Mouse (Mus musculus): Measurements from ENCODE around the gene Cyp2ab1. TPM values are rescaled to one million over a fixed set of nuclear protein-coding genes. Genes with fewer than 3 reads are reported as not detected.
A peak's percentile ranks its signal among the peaks of the same experiment; 100 is the strongest.

The Cyp2ab1 gene
- polyA plus RNA-seq, 1 experiment from 2014 or later = not detected

DNA sequence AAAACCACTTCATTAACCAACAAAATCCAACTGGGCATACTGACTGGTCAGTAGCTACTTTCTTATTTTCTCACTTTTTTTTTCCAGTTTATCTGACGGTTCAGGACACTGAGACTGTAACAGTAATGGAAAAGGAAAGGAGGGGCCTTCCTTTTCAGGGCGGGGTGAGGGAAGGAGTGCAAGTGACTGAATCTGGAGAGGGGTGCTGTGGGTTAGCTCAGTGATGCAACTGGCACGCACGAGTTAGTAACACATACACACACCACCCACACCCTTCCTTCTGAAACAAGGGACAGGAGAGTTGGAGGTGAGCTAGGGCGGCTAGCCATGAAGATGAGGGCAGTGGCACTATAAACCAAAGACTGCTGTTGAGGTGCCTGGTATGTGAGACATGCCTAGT is 1.3 kb downstream of the Cyp2ab1 start:
- peaks cover 12% of the 10 kb centered on the region for H3K36me3 ChIP-seq
- H3K4me3 ChIP-seq = no peak overlapping the region
- WGBS = 84% methylated on average over 5 of the region's 5 CpGs
- no peak for ATAC-seq (ENCODE audit: low FRiP score, low read depth)
- no peaks in the 10 kb centered on the region for H3K4me1 ChIP-seq (replicated peaks)
- no peaks in the 10 kb centered on the region for H3K27me3 ChIP-seq
- H3K4me2 ChIP-seq = no peak overlapping the region
- no peaks in the 10 kb centered on the region for H3K9me3 ChIP-seq
- no peak overlapping the region for H3K27ac ChIP-seq (replicated peaks)
- H3K9ac ChIP-seq = no peak overlapping the region

- Histone ChIP-seq H3K9me3 (no peaks in the 10 kb centered on the region), H3K4me2 (no peak overlapping the region), H3K9ac (no peak overlapping the region), H3K4me1 (replicated peaks) (no peaks in the 10 kb centered on the region), H3K4me3 (no peak overlapping the region), H3K27ac (replicated peaks) (no peak overlapping the region), H3K36me3 (no peaks in the 10 kb centered on the region), H3K27me3 (no peaks in the 10 kb centered on the region)
- 92% methylated on average over 4 of the region's 4 CpGs for WGBS
- no peak for ATAC-seq (ENCODE audit: low FRiP score, low read depth)
These were observed 2.9 kb downstream of the Cyp2ab1 start for GRCm38 (mm10) chr16:20322274-20322673.

DNA sequence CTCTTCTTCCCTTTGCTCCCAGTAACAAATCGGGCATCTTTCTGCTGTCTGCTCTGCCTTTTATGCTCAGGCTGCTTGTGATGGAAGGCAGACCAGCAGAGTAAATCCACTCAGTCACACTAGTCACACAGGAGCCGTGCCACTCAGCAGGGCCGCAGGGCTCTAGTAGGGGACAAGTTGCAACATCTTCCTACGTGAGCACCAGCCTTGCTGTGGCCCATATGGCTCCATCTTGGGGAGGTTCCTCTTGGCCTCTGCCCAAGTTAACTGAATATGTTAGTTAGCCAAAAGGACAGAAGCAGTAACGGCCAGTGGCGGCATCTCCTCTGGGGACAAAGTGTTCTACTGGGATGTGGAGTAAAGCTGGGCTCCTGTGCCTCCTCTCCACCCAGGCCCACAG is 8.4 kb downstream of the Cyp2ab1 start:
- Histone ChIP-seq H3K4me3 (no peak overlapping the region), H3K36me3 (no peaks in the 10 kb centered on the region), H3K4me2 (no peak overlapping the region), H3K27ac (replicated peaks) (no peak overlapping the region), H3K9ac (no peak overlapping the region), H3K9me3 (no peaks in the 10 kb centered on the region), H3K4me1 (replicated peaks) (no peaks in the 10 kb centered on the region), H3K27me3 (no peaks in the 10 kb centered on the region)
- ATAC-seq (ENCODE audit: low FRiP score, low read depth) = no peak
- WGBS = 85% methylated on average over 6 of the region's 6 CpGs

DNA sequence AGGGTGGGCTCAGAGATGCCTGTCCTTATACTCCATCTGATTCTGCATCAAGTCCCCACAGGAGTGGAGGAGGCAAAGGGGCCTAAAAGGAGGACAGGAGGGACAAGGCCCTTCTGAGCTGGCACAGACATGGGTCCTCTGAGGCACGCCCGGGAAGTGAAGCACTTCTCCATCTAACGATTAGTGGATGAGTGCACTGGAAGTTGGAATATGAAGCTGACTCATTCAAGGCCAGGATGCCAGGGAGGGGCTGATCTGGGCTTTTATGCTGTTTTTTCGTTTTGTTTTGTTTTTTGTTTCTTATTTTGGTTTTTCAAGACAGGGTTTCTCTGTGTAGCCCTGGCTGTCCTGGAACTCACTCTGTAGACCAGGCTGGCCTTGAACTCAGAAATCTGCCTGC is 9.9 kb downstream of the Cyp2ab1 start:
- ATAC-seq (ENCODE audit: low FRiP score, low read depth) = no peak
- Histone ChIP-seq H3K4me3 (no peak overlapping the region), H3K9me3 (no peaks in the 10 kb centered on the region), H3K4me2 (no peak overlapping the region), H3K9ac (no peak overlapping the region), H3K36me3 (no peaks in the 10 kb centered on the region), H3K27me3 (no peaks in the 10 kb centered on the region), H3K27ac (replicated peaks) (no peak overlapping the region), H3K4me1 (replicated peaks) (no peaks in the 10 kb centered on the region)
- 92% methylated on average over 4 of the region's 4 CpGs for WGBS

GRCm38 (mm10) chr16:20312272-20312671 is 12.9 kb downstream of the Cyp2ab1 start:
- no peaks in the 10 kb centered on the region for H3K27me3 ChIP-seq
- H3K36me3 ChIP-seq = no peaks in the 10 kb centered on the region
- no peaks in the 10 kb centered on the region for H3K9me3 ChIP-seq
- H3K4me3 ChIP-seq = no peak overlapping the region
- H3K4me2 ChIP-seq = no peak overlapping the region
- H3K4me1 ChIP-seq (replicated peaks) = no peaks in the 10 kb centered on the region
- no peak overlapping the region for H3K27ac ChIP-seq (replicated peaks)
- no peak overlapping the region for H3K9ac ChIP-seq
- 77% methylated on average over 14 of the region's 14 CpGs for WGBS
- no peak for ATAC-seq (ENCODE audit: low FRiP score, low read depth)

DNA sequence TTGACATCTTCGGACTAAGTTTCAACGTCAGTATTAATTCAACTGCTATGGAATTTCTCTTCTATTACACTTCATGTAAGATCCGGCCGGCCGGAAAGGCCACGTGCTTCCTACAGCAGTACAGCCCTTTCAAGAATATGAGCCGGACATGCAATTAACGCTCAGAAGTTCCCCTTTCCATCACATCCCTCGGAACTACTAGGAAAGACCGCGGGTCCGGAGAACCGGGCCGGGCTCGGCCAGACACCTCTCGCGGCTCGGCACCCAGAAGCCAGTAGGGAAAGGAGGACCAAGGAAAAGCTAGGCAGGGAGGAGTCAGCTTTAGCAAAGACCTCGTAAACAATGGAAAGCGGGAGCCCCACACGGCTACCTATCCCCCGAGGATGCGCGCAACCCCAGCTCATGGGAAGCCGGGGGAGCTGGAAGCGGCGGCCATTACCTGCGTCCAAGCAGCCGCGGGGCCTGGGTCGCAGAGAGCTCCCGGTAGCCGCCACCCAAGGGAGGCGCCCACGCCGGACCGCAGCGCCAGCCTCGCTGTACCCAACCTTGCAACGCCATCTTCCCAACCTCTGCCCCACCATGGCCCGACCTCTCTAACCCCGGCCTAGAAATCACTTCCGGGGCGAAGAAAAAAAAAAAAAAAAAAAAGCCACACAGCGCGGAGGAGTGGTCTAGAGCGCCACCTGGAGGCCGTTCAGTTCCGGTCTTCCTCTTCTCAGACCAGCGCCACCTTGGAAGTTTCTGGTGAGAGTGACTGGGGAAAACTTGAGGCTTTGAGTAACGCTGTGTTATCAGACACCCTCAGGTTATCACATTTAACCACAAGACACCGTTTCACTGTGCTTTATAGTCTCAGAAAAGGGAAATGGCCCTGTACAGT is 23.2 kb downstream of the Cyp2ab1 start, which contains the start of gene Parl:
TSS of gene Parl (minus strand) at position 618 of the 880 bp plus-strand sequence.
- H3K4me1 ChIP-seq (replicated peaks) = peaks cover 22% of the 10 kb centered on the region
- H3K9me3 ChIP-seq = no peaks in the 10 kb centered on the region
- H3K4me3 ChIP-seq = peak within 1 kb of the TSS; percentile 97
- no peaks in the 10 kb centered on the region for H3K27me3 ChIP-seq
- peak within 1 kb of the TSS; percentile 76 for H3K27ac ChIP-seq (replicated peaks)
- peaks cover 6% of the 10 kb centered on the region for H3K36me3 ChIP-seq
- H3K9ac ChIP-seq = peak within 1 kb of the TSS; percentile 85
- peak within 1 kb of the TSS; percentile 73 for H3K4me2 ChIP-seq
- under 1% methylated on average over 52 of the region's 52 CpGs for WGBS
- peak; percentile 94 for ATAC-seq (ENCODE audit: low FRiP score, low read depth)

- Histone ChIP-seq H3K4me1 (replicated peaks) (peaks cover 22% of the 10 kb centered on the region), H3K4me2 (no peak overlapping the region), H3K9me3 (no peaks in the 10 kb centered on the region), H3K27ac (replicated peaks) (no peak overlapping the region), H3K36me3 (peaks cover 20% of the 10 kb centered on the region), H3K4me3 (no peak overlapping the region), H3K27me3 (no peaks in the 10 kb centered on the region), H3K9ac (no peak overlapping the region)
- ATAC-seq (ENCODE audit: low FRiP score, low read depth) = no peak
- WGBS = 95% methylated on average over 2 of the region's 2 CpGs
These were observed 25.1 kb downstream of the Cyp2ab1 start for GRCm38 (mm10) chr16:20300076-20300475.

- no peak overlapping the region for H3K4me3 ChIP-seq
- no peaks in the 10 kb centered on the region for H3K9me3 ChIP-seq
- H3K27me3 ChIP-seq = no peaks in the 10 kb centered on the region
- H3K4me1 ChIP-seq (replicated peaks) = no peaks in the 10 kb centered on the region
- H3K36me3 ChIP-seq = peaks cover 63% of the 10 kb centered on the region
- 85% methylated on average over 4 of the region's 4 CpGs for WGBS
- H3K9ac ChIP-seq = no peak overlapping the region
- no peak for ATAC-seq (ENCODE audit: low FRiP score, low read depth)
- H3K27ac ChIP-seq (replicated peaks) = no peak overlapping the region
- no peak overlapping the region for H3K4me2 ChIP-seq
These were observed 45.0 kb downstream of the Cyp2ab1 start for GRCm38 (mm10) chr16:20280238-20280637.

- H3K9me3 ChIP-seq = no peaks in the 10 kb centered on the region
- 95% methylated on average over 5 of the region's 5 CpGs for WGBS
- no peaks in the 10 kb centered on the region for H3K4me1 ChIP-seq (replicated peaks)
- H3K9ac ChIP-seq = no peak overlapping the region
- H3K27ac ChIP-seq (replicated peaks) = no peak overlapping the region
- H3K4me2 ChIP-seq = no peak overlapping the region
- no peaks in the 10 kb centered on the region for H3K27me3 ChIP-seq
- ATAC-seq (ENCODE audit: low FRiP score, low read depth) = no peak
- H3K4me3 ChIP-seq = no peak overlapping the region
- H3K36me3 ChIP-seq = peaks cover 57% of the 10 kb centered on the region
These were observed 45.8 kb downstream of the Cyp2ab1 start for GRCm38 (mm10) chr16:20279395-20279794.

- ATAC-seq (ENCODE audit: low FRiP score, low read depth) = no peak
- Histone ChIP-seq H3K9ac (no peak overlapping the region), H3K36me3 (peaks cover 2% of the 10 kb centered on the region; the same call in 1 of the 2 replicates), H3K4me2 (no peak overlapping the region), H3K27ac (replicated peaks) (no peak overlapping the region), H3K27me3 (no peaks in the 10 kb centered on the region), H3K4me1 (replicated peaks) (no peaks in the 10 kb centered on the region), H3K4me3 (no peak overlapping the region), H3K9me3 (no peaks in the 10 kb centered on the region)
- 43% methylated on average over 3 of the region's 3 CpGs for WGBS
These were observed 52.2 kb downstream of the Cyp2ab1 start for GRCm38 (mm10) chr16:20272994-20273393.

GRCm38 (mm10) chr16:20271339-20271738 is 53.9 kb downstream of the Cyp2ab1 start:
- no peak overlapping the region for H3K9ac ChIP-seq
- H3K27ac ChIP-seq (replicated peaks) = no peak overlapping the region
- H3K27me3 ChIP-seq = no peaks in the 10 kb centered on the region
- H3K4me1 ChIP-seq (replicated peaks) = no peaks in the 10 kb centered on the region
- H3K4me3 ChIP-seq = no peak overlapping the region
- no peaks in the 10 kb centered on the region for H3K9me3 ChIP-seq
- H3K36me3 ChIP-seq = no peaks in the 10 kb centered on the region
- no peak for ATAC-seq (ENCODE audit: low FRiP score, low read depth)
- 91% methylated on average over 4 of the region's 4 CpGs for WGBS
- no peak overlapping the region for H3K4me2 ChIP-seq

DNA sequence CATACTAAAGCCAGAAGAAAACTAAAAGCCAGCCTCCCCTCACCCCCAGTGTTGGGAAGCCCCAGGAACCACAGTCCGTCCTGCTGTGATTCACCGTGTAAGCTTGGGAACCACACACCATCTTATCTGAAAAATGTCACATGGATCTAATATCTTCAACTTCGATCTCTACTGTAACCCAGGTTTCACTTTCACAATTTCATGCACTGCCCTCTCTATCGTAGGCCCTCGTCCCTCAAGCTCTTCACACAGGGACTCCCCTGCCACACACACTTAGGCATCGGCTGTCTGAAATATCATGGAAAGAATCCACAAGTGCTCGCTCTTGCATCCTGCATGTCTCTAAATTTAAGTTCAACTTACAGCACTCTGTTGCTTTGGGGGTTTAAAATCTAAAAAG is 60.1 kb downstream of the Cyp2ab1 start:
- Histone ChIP-seq H3K4me3 (no peak overlapping the region), H3K4me1 (replicated peaks) (no peaks in the 10 kb centered on the region), H3K9me3 (no peaks in the 10 kb centered on the region), H3K27ac (replicated peaks) (no peak overlapping the region), H3K36me3 (no peaks in the 10 kb centered on the region), H3K27me3 (no peaks in the 10 kb centered on the region), H3K4me2 (no peak overlapping the region), H3K9ac (no peak overlapping the region)
- WGBS = 82% methylated on average over 7 of the region's 7 CpGs
- no peak for ATAC-seq (ENCODE audit: low FRiP score, low read depth)
